In the genomic region with DNA sequence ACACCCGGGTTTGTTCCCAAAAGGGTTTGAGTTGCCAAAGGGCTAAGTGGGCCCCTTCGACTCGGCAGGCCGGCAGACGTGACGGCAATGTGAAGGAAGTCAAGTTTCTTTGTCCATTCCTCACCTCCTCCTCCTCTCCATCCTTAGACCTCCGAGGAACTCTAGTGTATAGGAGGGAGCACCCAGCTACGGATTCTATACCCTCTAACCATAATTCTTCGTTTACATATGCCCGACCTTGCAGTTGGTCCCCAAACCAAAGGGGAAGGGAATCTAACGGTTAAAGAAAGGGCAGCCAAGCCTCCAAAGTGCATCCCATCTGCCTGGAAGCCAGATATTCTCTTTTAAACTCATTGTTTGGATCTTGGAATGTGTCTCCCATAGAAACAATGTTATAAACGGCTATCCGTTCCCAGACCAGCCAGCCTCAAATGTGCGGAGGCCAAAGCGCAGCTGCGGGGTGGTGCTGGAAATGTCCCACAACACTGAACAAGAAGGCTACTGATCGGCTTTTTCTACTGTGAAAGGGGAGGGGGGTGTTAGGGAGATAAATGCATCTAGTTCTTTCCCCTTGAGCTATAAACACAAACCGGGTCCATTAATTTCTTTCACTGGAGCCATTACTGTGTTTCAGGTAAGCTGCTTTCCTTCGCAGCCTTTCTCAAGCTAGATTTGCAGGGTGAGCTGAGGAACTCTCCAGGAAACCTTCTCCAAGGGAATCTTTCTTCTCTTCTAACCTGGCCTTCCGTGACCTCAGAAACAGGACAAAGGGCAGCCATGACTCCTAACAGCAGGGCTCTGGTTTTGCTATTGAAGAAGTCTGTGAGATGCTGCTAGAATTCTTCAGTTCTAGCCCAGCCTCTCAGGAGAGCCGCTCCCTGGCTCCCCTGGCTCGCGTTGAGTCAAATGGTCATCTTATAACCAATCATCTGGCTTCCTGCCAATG, we compare ENCODE assay signal across 8 mouse cellular contexts. TPM values are rescaled to one million over a fixed set of nuclear protein-coding genes. Genes with fewer than 3 reads are reported as not detected.
DNase-seq lines count a peak whose midpoint lies in the region; ATAC-seq and TF ChIP-seq lines count a peak whose summit lies in the region.

No protein-coding gene starts in this region.

- no peak for TF ChIP-seq CTCF in cerebellum, adult 2 months (IDR thresholded peaks at IDR 0.05; ENCODE audit: borderline replicate concordance, insufficient read depth, low read depth, low read length)
- no peak for TF ChIP-seq CTCF in liver, embryonic 14.5 days (IDR thresholded peaks at IDR 0.05; ENCODE audit: low read depth)

- TF ChIP-seq POLR2A in cerebellum, adult 2 months (IDR thresholded peaks at IDR 0.05; ENCODE audit: borderline replicate concordance, insufficient read depth, low read length) = no peak

- H3K36me3 ChIP-seq in hindbrain, embryonic 12.5 days = no peaks in the 10 kb centered on the region
- H3K36me3 ChIP-seq in liver, embryonic 14.5 days (replicated peaks; ENCODE audit: control insufficient read depth, insufficient read depth, low read depth) = no peaks in the 10 kb centered on the region
- H3K36me3 ChIP-seq in stomach, embryonic 15.5 days = no peaks in the 10 kb centered on the region

- no peaks in the 10 kb centered on the region for H3K4me1 ChIP-seq in cerebellum, adult 2 months (ENCODE audit: control insufficient read depth, insufficient read depth, low read length)
- H3K4me1 ChIP-seq in hindbrain, embryonic 12.5 days = peaks cover 39% of the 10 kb centered on the region
- peaks cover 9 to 24% of the 10 kb centered on the region in 2 experiments for H3K4me1 ChIP-seq in liver, embryonic 14.5 days (replicated peaks; ENCODE audit: control insufficient read depth in 2 of 2, insufficient read depth in 2 of 2, low read length in 1 of 2)
- H3K4me1 ChIP-seq in stomach, embryonic 15.5 days = peaks cover 10% of the 10 kb centered on the region; the same call in 1 of the 2 replicates

- no peaks in the 10 kb centered on the region for H3K9me3 ChIP-seq in hindbrain, embryonic 12.5 days (replicated peaks)
- H3K9me3 ChIP-seq in liver, embryonic 14.5 days (ENCODE audit: control insufficient read depth, low read length) = no peaks in the 10 kb centered on the region
- H3K9me3 ChIP-seq in stomach, embryonic 15.5 days = no peaks in the 10 kb centered on the region

- peak overlapping the region; percentile 75 for H3K9ac ChIP-seq in hindbrain, embryonic 12.5 days
- H3K9ac ChIP-seq in liver, embryonic 14.5 days (replicated peaks) = no peak overlapping the region
- H3K9ac ChIP-seq in stomach, embryonic 15.5 days = no peak overlapping the region; the same call in 1 of the 2 replicates

- peak in 1 of 2 experiments; percentile 38 for DNase-seq in cerebellum, adult 2 months
- DNase-seq in cerebellum, adult 9-10 months = no peak
- DNase-seq in right cerebral cortex, postnatal 10 days (ENCODE audit: low spot score in 2 of 2) = peak; percentile 61 to 72
- no peak for DNase-seq in right cerebral cortex, postnatal 36 days (ENCODE audit: low spot score in 2 of 2)
- no peak for DNase-seq in liver, embryonic 14.5 days (ENCODE audit: low read depth in 3 of 3, low spot score in 3 of 3)
- DNase-seq in adrenal gland, adult 18-20 months (ENCODE audit: low spot score in 2 of 2) = no peak

- TF ChIP-seq EP300 in liver, embryonic 14.5 days (IDR thresholded peaks at IDR 0.05; ENCODE audit: low read depth) = no peak

- H3K4me2 ChIP-seq in hindbrain, embryonic 12.5 days (replicated peaks) = peak overlapping the region; percentile 82
- peak overlapping the region; percentile 73 for H3K4me2 ChIP-seq in liver, embryonic 14.5 days (ENCODE audit: low read depth)
- peak overlapping the region; percentile 92 for H3K4me2 ChIP-seq in stomach, embryonic 15.5 days

- peak overlapping the region; percentile 67 for H3K4me3 ChIP-seq in cerebellum, adult 2 months (replicated peaks; ENCODE audit: insufficient read depth, low read depth, low read length)
- H3K4me3 ChIP-seq in hindbrain, embryonic 12.5 days = peak overlapping the region; percentile 57
- H3K4me3 ChIP-seq in liver, embryonic 14.5 days (ENCODE audit: insufficient read depth in 1 of 2, low read depth in 2 of 2, low read length in 2 of 2) = peak overlapping the region; percentile 49 to 55; a peak in 2 of 4 replicates
- peak overlapping the region; percentile 55 for H3K4me3 ChIP-seq in stomach, embryonic 15.5 days (replicated peaks)

- no peak overlapping the region; the same call in 1 of the 2 replicates for H3K27ac ChIP-seq in cerebellum, adult 2 months (ENCODE audit: insufficient read depth, low read length)
- peak overlapping the region; percentile 91 for H3K27ac ChIP-seq in hindbrain, embryonic 12.5 days
- no peak overlapping the region for H3K27ac ChIP-seq in liver, embryonic 14.5 days
- peak overlapping the region; percentile 82 for H3K27ac ChIP-seq in stomach, embryonic 15.5 days

- no peaks in the 10 kb centered on the region for H3K27me3 ChIP-seq in cerebellum, adult 2 months (ENCODE audit: control insufficient read depth, insufficient read depth, low read length)
- H3K27me3 ChIP-seq in hindbrain, embryonic 12.5 days = no peaks in the 10 kb centered on the region
- peaks cover 26% of the 10 kb centered on the region for H3K27me3 ChIP-seq in liver, embryonic 14.5 days (ENCODE audit: control insufficient read depth, insufficient read depth, low read length)
- H3K27me3 ChIP-seq in stomach, embryonic 15.5 days (replicated peaks) = peaks cover 24% of the 10 kb centered on the region

- ATAC-seq in hindbrain, embryonic 12.5 days (ENCODE audit: low FRiP score) = peak; percentile 36; the same call in 1 of the 2 replicates
- ATAC-seq in liver, embryonic 14.5 days (ENCODE audit: insufficient read depth) = no peak
- ATAC-seq in stomach, embryonic 15.5 days (ENCODE audit: insufficient read depth, low FRiP score, low read depth) = no peak

- WGBS in cerebellum, adult 2 months = 41% methylated on average over 23 of the region's 23 CpGs
- 6% methylated on average over 23 of the region's 23 CpGs for WGBS in hindbrain, embryonic 12.5 days
- WGBS in liver, embryonic 14.5 days (ENCODE audit: insufficient replicate concordance) = 36% methylated on average over 23 of the region's 23 CpGs
- WGBS in stomach, embryonic 15.5 days = 16% methylated on average over 23 of the region's 23 CpGs

RNA-seq across cellular contexts. Expression of gene Rassf2, which starts 0.6 kb away (rescaled TPM):
- 35.8 and 44.7 TPM in 2 replicates for polyA plus RNA-seq in cerebellum, adult 2 months (2012; rRNA removed)
- polyA plus RNA-seq in hindbrain, embryonic 12.5 days (2016; fragmentation: Nextera tagmentation; extraction: Ambion mirVana) = 29.2 and 30.9 TPM in 2 replicates
- 0.96 and 1.2 TPM in 2 replicates for polyA plus RNA-seq in liver, embryonic 14.5 days (2012; rRNA removed)
- 1.9 and 2.0 TPM in 2 replicates for polyA plus RNA-seq in liver, embryonic 14.5 days (2014; fragmentation: Nextera tagmentation; extraction: Ambion mirVana)
- 10.9 and 11.7 TPM in 2 replicates for polyA plus RNA-seq in stomach, embryonic 15.5 days (2015; fragmentation: Nextera tagmentation; extraction: Ambion mirVana)
- 10 to 100 TPM; 11.1 to 19.0 TPM for total RNA-seq in adrenal gland, adult 18-20 months (2021)

Comparison
In these comparisons a context has a peak if more than half of its experiments do, and no peak if none do; other contexts are left out.
1. DNase-seq: peak in right cerebral cortex, postnatal 10 days (2 of 2); none in cerebellum, adult 9-10 months (single experiment), right cerebral cortex, postnatal 36 days (0 of 2), liver, embryonic 14.5 days (0 of 3) and adrenal gland, adult 18-20 months (0 of 2).
2. H3K27ac ChIP-seq: peak in hindbrain, embryonic 12.5 days (single experiment) and stomach, embryonic 15.5 days (single experiment); none in cerebellum, adult 2 months (single experiment) and liver, embryonic 14.5 days (single experiment).
3. Peak in every context shown above with its lines, with median percentiles within 50 percentile points of each other: H3K4me3 ChIP-seq and H3K4me2 ChIP-seq.